Mouse (Mus musculus) C2C12 (cell line): Measurements from ENCODE around the gene Yif1b.

Experiments used
- CEBPB ChIP-seq: IDR thresholded peaks from one replicate; pipeline ENCODE4 v1.6.1; 2011; ENCODE audit warnings: low read depth, mild to moderate bottlenecking, control low read depth, moderate library complexity
- CTCF ChIP-seq: IDR thresholded peaks from one replicate; pipeline ENCODE4 v1.5.1; 2011; ENCODE audit not compliant: control insufficient read depth, insufficient read depth, insufficient read length
- FOSL1 ChIP-seq: IDR thresholded peaks from one replicate; pipeline ENCODE4 v1.8.0; 2011; ENCODE audit warnings: mild to moderate bottlenecking, low read length; ENCODE audit not compliant: poor library complexity, insufficient read depth, severe bottlenecking
- MAX ChIP-seq: IDR thresholded peaks from one replicate; pipeline ENCODE4 v1.6.1; 2011; ENCODE audit warnings: mild to moderate bottlenecking, control low read depth
- MYOG ChIP-seq: IDR thresholded peaks from one replicate; pipeline ENCODE4 v1.6.1; 2011; ENCODE audit not compliant: control insufficient read depth, insufficient read length; ENCODE audit errors: extremely low read depth
- USF1 ChIP-seq: IDR thresholded peaks from one replicate; pipeline ENCODE4 v1.6.1; 2011; ENCODE audit warnings: low read depth, mild to moderate bottlenecking, control low read depth, moderate library complexity

- TF ChIP-seq CTCF (no peak), FOSL1 (no peak), USF1 (no peak), MAX (no peak), CEBPB (no peak), MYOG (no peak)
These were observed 55.3 kb downstream of the Yif1b start for GRCm38 (mm10) chr7:29293131-29294065.
